Mouse (Mus musculus): ENCODE measurements around the gene B3galnt1. TPM values are rescaled to one million over a fixed set of nuclear protein-coding genes. Genes with fewer than 3 reads are reported as not detected.

Gene B3galnt1
- total and polyA plus RNA-seq, 3 experiments, result 0.08 TPM; not detected in 2

DNA sequence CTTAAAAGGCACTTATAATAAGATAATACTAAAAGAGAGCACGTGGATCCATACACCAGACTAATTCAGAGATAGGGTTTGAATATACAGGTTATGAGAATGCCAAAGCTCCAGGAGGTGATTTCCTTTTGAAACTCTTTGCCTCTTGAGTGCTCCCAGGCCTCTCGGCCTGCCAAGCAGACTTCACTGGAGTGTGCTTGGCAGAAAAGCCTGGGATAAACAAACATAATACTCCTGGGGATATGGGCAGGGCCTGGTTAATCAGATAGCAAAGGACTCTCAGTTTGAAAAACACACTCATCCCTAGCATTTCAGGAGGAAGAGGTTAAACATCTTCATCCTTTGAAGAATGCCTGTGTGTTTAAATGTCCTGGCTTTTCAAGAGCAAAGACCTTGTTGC, 25.4 kb upstream of the B3galnt1 start:
- H3K4me2 ChIP-seq (ENCODE audit: insufficient read depth, low read depth, poor library complexity, severe bottlenecking), result no peak overlapping the region
- H3K27ac ChIP-seq (ENCODE audit: insufficient read depth, low read depth), result no peak overlapping the region
- no peak overlapping the region for H3K9ac ChIP-seq (ENCODE audit: insufficient read depth, low read depth)
- H3K9me3 ChIP-seq (replicated peaks; ENCODE audit: low read length), result no peaks in the 10 kb centered on the region
- no peaks in the 10 kb centered on the region for H3K4me1 ChIP-seq (ENCODE audit: control insufficient read depth in 1 of 2, insufficient read depth in 2 of 2)
- H3K79me2 ChIP-seq (replicated peaks; ENCODE audit: control insufficient read depth, extremely low read depth, insufficient read depth, poor library complexity, severe bottlenecking), result no peaks in the 10 kb centered on the region
- no peaks in the 10 kb centered on the region for H3K36me3 ChIP-seq (replicated peaks in 1 of 2; ENCODE audit: control insufficient read depth in 1 of 2, insufficient read depth in 1 of 2, low read length in 1 of 2)
- TF ChIP-seq UBTF (IDR thresholded peaks at IDR 0.05; ENCODE audit: low read depth, low read length) (no peak), CTCF (conservative IDR thresholded peaks at IDR 0.05 in 1 of 2, IDR thresholded peaks at IDR 0.05 in 1 of 2; ENCODE audit: low read depth in 2 of 2, low read length in 2 of 2) (no peak), USF2 (conservative IDR thresholded peaks at IDR 0.05; ENCODE audit: low read depth, low read length) (no peak)
- dilution Hi-C loops (cut with MboI; ENCODE audit: extremely low pct_ligation_motif_present, extremely low pct_unique_long_range_greater_than_20kb, low sequenced_read_pairs), result no loop called here
- H3K4me3 ChIP-seq (replicated peaks in 1 of 3; ENCODE audit: low read depth in 2 of 3, low read length in 2 of 3, poor library complexity in 1 of 3), result no peak overlapping the region
- DNase-seq (ENCODE audit: extremely low read depth), result no peak
- no peaks in the 10 kb centered on the region for H3K27me3 ChIP-seq (replicated peaks)
- in situ Hi-C loops (cut with MboI; ENCODE audit: low pct_ligation_motif_present, low pct_unique_long_range_greater_than_20kb, low sequenced_read_pairs), result no loop called here

GRCm38 (mm10) chr3:69607909-69608308, 9.1 kb upstream of the B3galnt1 start:
- TF ChIP-seq MXI1 (IDR thresholded peaks at IDR 0.05; ENCODE audit: low read depth, low read length) (no peak), MAZ (IDR thresholded peaks at IDR 0.05; ENCODE audit: low read depth, low read length) (no peak), MYC (IDR thresholded peaks at IDR 0.05; ENCODE audit: low read depth, low read length) (no peak), USF1 (IDR thresholded peaks at IDR 0.05; ENCODE audit: low read depth, low read length) (no peak), SMC3 (IDR thresholded peaks at IDR 0.05; ENCODE audit: low read depth, low read length) (no peak), IRF4 (IDR thresholded peaks at IDR 0.05; ENCODE audit: low read depth, low read length) (no peak), POLR2A (IDR thresholded peaks at IDR 0.05; ENCODE audit: low read depth, low read length) (no peak), JUND (conservative IDR thresholded peaks at IDR 0.05; ENCODE audit: low read depth, low read length) (no peak), ETS1 (conservative IDR thresholded peaks at IDR 0.05; ENCODE audit: low read depth, low read length) (no peak), JUN (IDR thresholded peaks at IDR 0.05; ENCODE audit: insufficient read depth, low read depth, low read length) (no peak), USF2 (conservative IDR thresholded peaks at IDR 0.05; ENCODE audit: low read depth, low read length) (no peak), BHLHE40 (IDR thresholded peaks at IDR 0.05; ENCODE audit: low read depth, low read length) (no peak), POLR2AphosphoS2 (IDR thresholded peaks at IDR 0.05; ENCODE audit: low read depth, low read length) (no peak), UBTF (IDR thresholded peaks at IDR 0.05; ENCODE audit: low read depth, low read length) (no peak), E2F4 (IDR thresholded peaks at IDR 0.05; ENCODE audit: insufficient replicate concordance, low read depth, low read length) (no peak)
- H3K9me3 ChIP-seq (replicated peaks; ENCODE audit: low read length), result no peaks in the 10 kb centered on the region
- in situ Hi-C loops (cut with MboI; ENCODE audit: low pct_ligation_motif_present, low pct_unique_long_range_greater_than_20kb, low sequenced_read_pairs) (no loop called here), dilution Hi-C loops (cut with MboI; ENCODE audit: extremely low pct_ligation_motif_present, extremely low pct_unique_long_range_greater_than_20kb, low sequenced_read_pairs) (no loop called here)
- H3K36me3 ChIP-seq (replicated peaks in 1 of 2; ENCODE audit: control insufficient read depth in 1 of 2, insufficient read depth in 1 of 2, low read length in 1 of 2), result no peaks in the 10 kb centered on the region
- H3K79me2 ChIP-seq (replicated peaks; ENCODE audit: control insufficient read depth, extremely low read depth, insufficient read depth, poor library complexity, severe bottlenecking), result no peaks in the 10 kb centered on the region
- peaks cover 0 to 16% of the 10 kb centered on the region in 2 experiments; a peak in 1 of 4 replicates for H3K4me1 ChIP-seq (ENCODE audit: control insufficient read depth in 1 of 2, insufficient read depth in 2 of 2)
- no peak overlapping the region for H3K4me2 ChIP-seq (ENCODE audit: insufficient read depth, low read depth, poor library complexity, severe bottlenecking)
- no peak overlapping the region for H3K4me3 ChIP-seq (replicated peaks in 1 of 3; ENCODE audit: low read depth in 2 of 3, low read length in 2 of 3, poor library complexity in 1 of 3)
- no peak overlapping the region for H3K9ac ChIP-seq (ENCODE audit: insufficient read depth, low read depth)
- no peak for DNase-seq (ENCODE audit: extremely low read depth)
- no peaks in the 10 kb centered on the region for H3K27me3 ChIP-seq (replicated peaks)
- H3K27ac ChIP-seq (ENCODE audit: insufficient read depth, low read depth), result no peak overlapping the region
